In the genomic region with DNA sequence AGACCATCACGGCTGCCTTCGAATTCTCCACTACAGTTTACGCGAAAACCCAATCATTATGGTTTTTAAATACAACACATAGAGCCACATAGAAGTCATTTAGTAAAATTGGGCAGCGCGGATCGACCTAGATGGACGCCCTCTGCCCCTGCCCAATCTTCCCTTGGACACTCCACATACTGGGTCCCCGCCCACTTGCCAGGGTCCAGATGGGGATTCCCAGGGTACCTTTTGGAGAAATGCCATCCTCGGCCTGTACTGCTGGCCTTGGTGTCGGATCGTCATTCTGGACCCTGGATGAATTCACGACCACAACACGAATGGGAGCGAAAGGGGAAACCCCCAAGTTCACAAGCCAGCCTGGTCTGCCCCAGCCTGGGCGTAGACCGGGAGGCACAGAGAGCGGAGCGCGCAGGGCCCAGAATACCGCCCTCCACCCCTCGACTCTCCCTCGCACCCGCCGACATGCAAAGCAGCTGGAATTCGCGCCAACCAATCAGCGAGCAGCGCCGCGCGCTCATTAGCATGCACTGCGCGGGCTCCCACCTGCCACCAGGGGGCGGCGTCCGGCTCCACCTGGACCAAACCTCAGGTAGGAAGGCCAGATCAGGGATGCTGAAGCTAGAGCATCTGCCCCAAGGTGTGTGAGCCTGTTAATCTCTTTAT, we compare ENCODE assay signal across 8 mouse cellular contexts. TPM values are rescaled to one million over a fixed set of nuclear protein-coding genes. Genes with fewer than 3 reads are reported as not detected.
DNase-seq lines count a peak whose midpoint lies in the region; ATAC-seq and TF ChIP-seq lines count a peak whose summit lies in the region.

Gene Rgs9 (minus strand): TSS at position 420 of the 666 bp plus-strand sequence.

- ATAC-seq in kidney, embryonic 14.5 days (ENCODE audit: low FRiP score, low TSS enrichment): peak; percentile 97
- ATAC-seq in limb, embryonic 14.5 days (ENCODE audit: low FRiP score, low read depth): peak; percentile 97
- ATAC-seq in midbrain, postnatal 0 days (ENCODE audit: low FRiP score): peak; percentile 94

- H3K4me2 ChIP-seq in kidney, embryonic 14.5 days (replicated peaks; ENCODE audit: low read depth, low read length): peak within 1 kb of the TSS; percentile 90
- H3K4me2 ChIP-seq in limb, embryonic 14.5 days (replicated peaks; ENCODE audit: low read depth, low read length, severe bottlenecking): peak within 1 kb of the TSS; percentile 74
- H3K4me2 ChIP-seq in midbrain, postnatal 0 days (ENCODE audit: low read depth, low read length, poor library complexity, severe bottlenecking): peak within 1 kb of the TSS; percentile 81

- H3K9me3 ChIP-seq in erythroblast, embryonic 14.5 days (ENCODE audit: control insufficient read depth, low read length): no peaks in the 10 kb centered on the region
- no peaks in the 10 kb centered on the region for H3K9me3 ChIP-seq in heart, embryonic 10.5 days
- no peaks in the 10 kb centered on the region for H3K9me3 ChIP-seq in kidney, embryonic 14.5 days (ENCODE audit: control insufficient read depth, low read length)
- H3K9me3 ChIP-seq in limb, embryonic 14.5 days (ENCODE audit: control insufficient read depth, low read length): no peaks in the 10 kb centered on the region
- no peaks in the 10 kb centered on the region for H3K9me3 ChIP-seq in midbrain, postnatal 0 days (ENCODE audit: low read length)

- H3K4me3 ChIP-seq in erythroblast, embryonic 14.5 days (replicated peaks): peak within 1 kb of the TSS; percentile 40
- peak within 1 kb of the TSS; percentile 60 for H3K4me3 ChIP-seq in heart, embryonic 10.5 days
- peak within 1 kb of the TSS; percentile 45 for H3K4me3 ChIP-seq in kidney, embryonic 14.5 days (ENCODE audit: low read length)
- H3K4me3 ChIP-seq in limb, embryonic 14.5 days (replicated peaks; ENCODE audit: low read length): peak within 1 kb of the TSS; percentile 42
- H3K4me3 ChIP-seq in midbrain, postnatal 0 days (ENCODE audit: low read depth, low read length): peak within 1 kb of the TSS; percentile 53

- peak; percentile 43; the same call in 1 of the 2 replicates for TF ChIP-seq POLR2A in limb, embryonic 14.5 days (IDR thresholded peaks at IDR 0.05; ENCODE audit: borderline replicate concordance, extremely low read depth, insufficient read depth, insufficient read length)

- peak within 1 kb of the TSS; percentile 48 for H3K9ac ChIP-seq in kidney, embryonic 14.5 days (ENCODE audit: low read depth, low read length)
- peak within 1 kb of the TSS; percentile 57 for H3K9ac ChIP-seq in limb, embryonic 14.5 days (ENCODE audit: low read depth, low read length, severe bottlenecking)
- H3K9ac ChIP-seq in midbrain, postnatal 0 days (replicated peaks; ENCODE audit: low read length, poor library complexity, severe bottlenecking): peak within 1 kb of the TSS; percentile 70

- peak; percentile 99 for TF ChIP-seq CTCF in midbrain, postnatal 0 days (IDR thresholded peaks at IDR 0.05)

- H3K27me3 ChIP-seq in erythroblast, embryonic 14.5 days (ENCODE audit: control insufficient read depth): peaks cover 8% of the 10 kb centered on the region
- peaks cover 47% of the 10 kb centered on the region for H3K27me3 ChIP-seq in heart, embryonic 10.5 days (ENCODE audit: insufficient read depth, poor library complexity, severe bottlenecking)
- H3K27me3 ChIP-seq in kidney, embryonic 14.5 days (ENCODE audit: control insufficient read depth, insufficient read depth, low read length): no peaks in the 10 kb centered on the region
- H3K27me3 ChIP-seq in limb, embryonic 14.5 days (ENCODE audit: control insufficient read depth, insufficient read depth, low read length): no peaks in the 10 kb centered on the region; the same call in 1 of the 2 replicates
- H3K27me3 ChIP-seq in midbrain, postnatal 0 days (ENCODE audit: insufficient read depth, low read length): no peaks in the 10 kb centered on the region

- no peaks in the 10 kb centered on the region for H3K36me3 ChIP-seq in erythroblast, embryonic 14.5 days (ENCODE audit: control insufficient read depth)
- no peaks in the 10 kb centered on the region for H3K36me3 ChIP-seq in heart, embryonic 10.5 days
- H3K36me3 ChIP-seq in kidney, embryonic 14.5 days (ENCODE audit: control insufficient read depth, insufficient read depth, low read length): no peaks in the 10 kb centered on the region
- H3K36me3 ChIP-seq in limb, embryonic 14.5 days (ENCODE audit: control insufficient read depth, insufficient read depth, low read length): no peaks in the 10 kb centered on the region
- no peaks in the 10 kb centered on the region for H3K36me3 ChIP-seq in midbrain, postnatal 0 days (ENCODE audit: insufficient read depth, low read length)

- peak within 1 kb of the TSS; percentile 53; the same call in 1 of the 2 replicates for H3K27ac ChIP-seq in heart, embryonic 10.5 days
- no peak within 1 kb of the TSS for H3K27ac ChIP-seq in kidney, embryonic 14.5 days (ENCODE audit: low read depth, low read length)
- no peak within 1 kb of the TSS for H3K27ac ChIP-seq in limb, embryonic 14.5 days (replicated peaks; ENCODE audit: low read depth, low read length)
- H3K27ac ChIP-seq in midbrain, postnatal 0 days (ENCODE audit: low read depth, low read length): no peak within 1 kb of the TSS; the same call in 1 of the 2 replicates

- peaks cover 6% of the 10 kb centered on the region for H3K4me1 ChIP-seq in erythroblast, embryonic 14.5 days (ENCODE audit: control insufficient read depth)
- peaks cover 8% of the 10 kb centered on the region for H3K4me1 ChIP-seq in heart, embryonic 10.5 days
- H3K4me1 ChIP-seq in kidney, embryonic 14.5 days (ENCODE audit: control insufficient read depth, insufficient read depth, low read length): peaks cover 3% of the 10 kb centered on the region; the same call in 1 of the 2 replicates
- H3K4me1 ChIP-seq in limb, embryonic 14.5 days (ENCODE audit: control insufficient read depth, insufficient read depth, low read length): peaks cover 6% of the 10 kb centered on the region
- H3K4me1 ChIP-seq in midbrain, postnatal 0 days (ENCODE audit: insufficient read depth, low read length): peaks cover 15% of the 10 kb centered on the region

- 7% methylated on average over 37 of the region's 37 CpGs for WGBS in heart, embryonic 10.5 days
- 4% methylated on average over 37 of the region's 37 CpGs for WGBS in kidney, embryonic 14.5 days
- 3% methylated on average over 36 of the region's 37 CpGs for WGBS in limb, embryonic 14.5 days
- WGBS in midbrain, postnatal 0 days: 2% methylated on average over 37 of the region's 37 CpGs

- peak; percentile 93 to 94 for DNase-seq in B cell, adult 2 months
- peak; percentile 73 for DNase-seq in brain, embryonic 18.5 days (ENCODE audit: low read depth, low spot score)
- DNase-seq in heart, embryonic 10.5 days (ENCODE audit: low spot score): peak; percentile 94
- peak; percentile 92 for DNase-seq in limb, embryonic 14.5 days (ENCODE audit: low spot score)
- DNase-seq in midbrain, postnatal 0 days (ENCODE audit: low spot score): peak; percentile 95
- peak; percentile 68 to 90 for DNase-seq in spleen, postnatal 10 days (ENCODE audit: low spot score in 2 of 2)

RNA-seq across cellular contexts. Expression of gene Rgs9, which starts in this region (rescaled TPM):
- polyA plus RNA-seq in erythroblast, embryonic 14.5 days (2012): not detected in 2 replicates
- 0.75 and 1.0 TPM in 2 replicates for polyA plus RNA-seq in heart, embryonic 10.5 days (2016; fragmentation: Nextera tagmentation; extraction: Ambion mirVana)
- 1.4 and 2.3 TPM in 2 replicates for polyA plus RNA-seq in kidney, embryonic 14.5 days (2014; fragmentation: Nextera tagmentation; extraction: Ambion mirVana)
- polyA plus RNA-seq in limb, embryonic 14.5 days (2012; rRNA removed): 6.0 and 6.1 TPM in 2 replicates
- 2.1 and 3.3 TPM in 2 replicates for polyA plus RNA-seq in limb, embryonic 14.5 days (2014; fragmentation: Nextera tagmentation; extraction: Ambion mirVana)
- total RNA-seq in midbrain, postnatal 0 days (2014; rRNA removed): 33.8 and 42.1 TPM in 2 replicates
- 19.3 and 23.3 TPM in 2 replicates for polyA plus RNA-seq in midbrain, postnatal 0 days (2015; fragmentation: Nextera tagmentation; extraction: Ambion mirVana)
